Mouse (Mus musculus) adipocyte (in vitro differentiated cells): ENCODE measurements around the gene Rnf17.
A peak's percentile ranks its signal among the peaks of the same experiment; 100 is the strongest.

Experiments used
- DNase-seq: peaks from one replicate; pipeline ENCODE4 v3.0.0-alpha.2; 2016; ENCODE audit warnings: low spot score

Gene Rnf17

DNA sequence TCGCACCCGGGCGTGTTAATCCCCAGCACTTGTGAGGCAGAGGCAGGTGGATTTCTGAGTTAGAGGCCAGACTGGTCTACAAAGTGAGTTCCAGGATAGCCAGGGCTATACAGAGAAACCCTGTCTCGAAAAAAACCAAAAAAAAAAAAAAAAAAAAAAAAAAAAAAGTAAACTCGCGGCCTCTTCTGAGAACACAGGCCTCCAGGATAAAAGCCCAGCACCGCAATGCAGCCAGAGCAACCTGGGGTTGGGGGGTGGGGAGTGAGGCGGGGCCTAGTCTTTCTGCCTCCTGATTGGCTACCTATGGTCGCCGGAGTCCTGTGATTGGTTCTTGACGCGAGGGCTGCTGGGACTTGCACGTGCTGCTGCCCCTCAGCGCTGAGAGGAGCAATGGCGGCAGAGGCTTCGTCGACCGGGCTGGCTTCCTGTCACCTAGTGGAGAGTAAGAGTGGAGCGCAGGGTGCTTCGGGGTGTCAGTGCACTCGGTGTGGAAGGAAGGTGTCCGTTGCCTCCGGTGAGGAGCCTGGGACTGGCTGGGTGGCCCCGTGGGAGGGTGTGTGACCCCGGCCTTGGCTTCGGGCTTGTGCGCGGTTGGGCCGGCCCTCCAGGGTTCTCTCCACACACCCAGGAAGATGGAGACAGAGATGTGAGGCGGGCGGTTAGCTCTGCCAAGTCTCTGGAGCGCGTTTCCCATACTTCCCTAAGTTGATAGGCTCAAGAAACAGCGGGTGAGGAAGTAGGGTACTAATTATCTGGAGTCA lies at the start of gene Rnf17:
Rnf17 (plus strand) TSS at position 271 of the 761 bp plus-strand sequence.
- DNase-seq: no peak

DNA sequence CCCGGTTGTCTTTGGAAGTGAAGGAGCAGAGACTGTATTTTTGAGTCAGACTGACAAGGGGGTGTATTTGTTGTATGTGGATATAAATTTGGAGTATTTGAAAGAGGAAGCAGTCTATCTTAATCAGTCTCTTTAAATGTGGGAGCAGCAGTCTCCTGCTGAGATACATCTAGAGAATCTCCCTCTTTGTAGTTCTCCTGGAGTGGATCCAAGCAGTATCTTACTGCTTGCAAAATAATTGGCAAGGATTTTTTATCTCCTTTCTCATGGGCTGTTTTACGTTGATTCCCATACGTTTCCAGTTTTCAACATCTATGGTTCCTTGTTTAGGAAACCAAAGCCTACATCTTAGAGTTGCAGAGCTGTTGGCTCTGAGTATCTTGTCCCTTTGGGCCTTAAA lies 47.6 kb upstream of the Rnf17 start:
- DNase-seq: no peak

DNA sequence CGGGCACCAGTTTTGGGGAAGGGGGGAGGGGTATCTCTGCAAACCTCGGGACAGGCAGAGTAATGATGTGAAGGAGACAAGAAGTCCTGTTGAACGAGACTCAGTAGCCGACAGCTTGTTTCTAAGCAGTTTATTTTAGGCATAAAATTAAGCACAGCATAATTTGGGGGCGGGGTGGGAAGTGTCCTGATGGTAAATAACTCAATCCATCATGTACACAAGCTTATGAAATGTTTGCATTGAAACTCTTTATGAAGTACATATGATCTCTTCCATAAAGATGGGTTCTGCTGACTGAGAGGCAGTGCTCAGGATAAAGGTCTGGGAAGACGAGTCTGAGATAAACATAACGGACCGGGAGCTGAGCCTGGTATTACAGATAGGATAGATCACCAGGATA lies 47.0 kb upstream of the Rnf17 start:
- no peak for DNase-seq

DNA sequence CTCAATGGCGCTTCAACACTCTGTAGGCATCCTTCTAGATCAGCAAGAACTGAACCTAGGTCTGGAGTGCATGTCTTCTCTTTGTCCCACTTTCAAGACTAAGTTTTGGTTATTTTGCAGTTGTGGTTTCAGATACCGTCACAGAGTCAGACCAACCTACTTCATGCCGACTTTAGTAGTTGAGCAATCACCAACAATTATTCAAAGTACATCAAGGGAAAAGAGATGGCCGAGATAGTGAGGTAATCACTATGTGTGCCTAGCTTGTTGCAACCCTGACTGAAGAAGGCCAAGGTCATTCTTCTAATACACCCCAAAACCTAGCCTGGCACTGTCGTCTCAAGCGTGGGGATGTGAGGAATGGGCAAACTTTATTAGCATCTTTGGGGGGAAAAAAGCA lies 46.2 kb upstream of the Rnf17 start:
- no peak for DNase-seq

DNA sequence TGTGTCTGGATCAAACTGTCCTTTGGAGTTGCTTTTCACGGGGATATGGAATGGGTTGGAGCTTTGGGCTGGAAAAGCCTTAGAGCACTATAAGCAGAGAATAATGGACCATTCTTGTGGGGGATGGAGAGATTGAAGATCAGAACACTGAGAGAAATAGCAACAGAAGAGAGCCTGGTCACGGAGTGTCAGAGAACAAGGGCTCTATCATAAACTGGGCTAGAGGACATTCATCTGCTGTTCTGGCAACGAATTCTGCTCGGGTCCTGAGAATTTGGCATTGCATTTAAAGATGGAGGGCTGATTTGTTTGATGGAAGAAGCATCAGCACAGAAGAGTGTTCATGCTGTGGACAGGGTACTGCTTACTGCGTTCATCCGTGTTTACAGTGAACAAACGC lies 44.0 kb upstream of the Rnf17 start:
- no peak for DNase-seq

DNA sequence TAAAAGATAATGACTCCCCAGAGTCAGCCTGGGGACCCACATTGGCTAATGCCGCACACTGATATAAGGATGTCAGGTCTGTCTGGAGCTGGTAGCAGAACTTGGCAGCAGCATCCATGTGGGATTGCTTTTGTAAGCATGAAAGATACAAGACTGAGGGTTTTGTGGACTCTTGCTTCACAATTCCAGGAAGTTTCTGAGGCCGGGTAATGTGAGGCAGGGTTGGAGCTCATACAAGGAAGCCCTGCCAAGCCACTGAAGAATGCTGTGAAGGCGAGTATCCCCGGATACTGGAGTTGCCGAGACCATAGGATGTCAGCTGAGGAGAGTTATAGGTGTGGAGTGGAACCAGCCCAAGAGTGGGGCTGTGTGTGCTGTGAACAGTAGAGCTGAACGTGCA lies 43.2 kb upstream of the Rnf17 start:
- DNase-seq: no peak

DNA sequence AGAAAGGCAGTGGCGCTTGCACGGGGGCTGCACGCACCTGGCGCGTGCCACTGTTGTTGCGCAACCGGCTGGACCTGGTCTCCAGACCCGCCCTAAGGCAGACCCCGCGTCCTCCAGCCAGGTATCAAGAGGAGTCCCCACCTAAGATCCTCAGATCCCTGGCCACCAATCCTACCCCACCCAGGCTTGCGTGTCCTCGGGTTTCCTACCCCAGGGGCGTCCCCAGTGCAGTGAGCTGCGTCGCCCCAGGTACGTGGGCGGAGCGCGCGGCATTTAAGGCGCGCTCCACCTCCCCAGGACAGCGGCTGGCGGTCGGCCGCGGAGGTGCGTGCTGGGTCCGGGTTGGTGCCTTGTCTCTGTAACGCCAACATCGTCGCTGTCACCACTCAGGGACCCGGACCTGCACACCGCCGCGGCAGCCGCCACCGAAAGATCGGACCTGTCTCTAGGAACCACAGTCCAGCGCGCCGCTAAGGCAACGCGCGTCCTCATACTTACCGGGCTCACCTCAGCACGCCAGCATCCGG lies 37.6 kb upstream of the Rnf17 start, which contains the start of gene Atp12a:
Atp12a (plus strand) TSS at position 358 of the 527 bp plus-strand sequence.
- DNase-seq: no peak

DNA sequence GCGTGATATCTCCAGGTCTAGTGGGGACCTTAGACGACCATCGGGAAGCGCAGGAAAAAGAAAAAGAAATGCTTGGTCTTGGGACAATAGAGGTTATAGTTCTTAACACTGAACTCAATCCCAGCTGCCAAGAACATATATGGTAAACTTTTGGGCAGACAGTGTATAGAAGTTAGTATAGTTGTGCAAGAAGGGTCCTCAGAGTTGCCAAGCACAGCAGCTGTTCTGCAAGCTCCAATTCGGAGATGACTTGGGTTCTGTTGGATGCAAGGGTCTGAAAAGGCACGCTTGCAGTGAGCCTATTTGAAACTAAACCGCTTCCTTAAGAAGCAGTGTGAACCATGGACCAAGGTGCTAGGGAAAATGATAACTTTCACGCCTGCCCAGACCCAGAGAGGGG lies 37.1 kb upstream of the Rnf17 start:
- no peak for DNase-seq

DNA sequence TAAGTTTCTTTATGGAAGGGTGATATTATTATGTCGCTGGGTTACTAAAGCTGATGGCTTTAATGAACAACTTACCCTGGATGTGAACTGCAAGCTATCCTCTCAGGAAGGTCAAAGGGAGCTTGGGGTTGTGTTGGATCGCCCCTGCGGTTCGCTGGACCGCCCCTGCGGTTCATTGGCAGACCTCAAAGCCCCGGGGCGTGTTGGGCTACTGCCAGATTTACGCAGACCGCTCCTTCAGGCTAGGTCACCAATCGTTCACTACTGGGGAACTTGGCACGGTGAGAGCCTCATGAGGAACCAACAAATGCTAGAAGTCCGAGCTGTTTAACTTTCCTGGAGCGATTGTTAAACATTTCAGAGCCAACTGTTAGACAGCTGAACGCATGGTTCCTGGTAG lies 35.7 kb upstream of the Rnf17 start:
- DNase-seq: no peak

DNA sequence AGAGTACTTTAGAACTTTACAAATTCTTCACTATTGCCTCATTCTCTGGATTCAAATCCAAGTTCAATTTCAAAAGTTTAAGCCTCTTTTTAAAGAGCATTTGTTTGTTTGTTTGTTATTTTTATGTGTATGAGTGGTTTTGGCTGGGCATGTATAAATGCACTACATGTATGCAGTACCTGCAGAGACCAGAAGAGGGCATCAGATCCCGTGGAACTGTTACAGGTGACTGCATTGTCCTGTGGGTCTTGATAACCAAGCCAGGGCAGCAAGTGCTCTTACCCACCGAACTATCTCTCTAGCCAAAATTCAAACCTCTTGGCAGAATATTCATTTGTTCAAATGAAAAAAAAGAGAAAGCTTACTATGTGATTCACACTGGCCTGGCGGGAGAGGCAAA lies 33.5 kb upstream of the Rnf17 start:
- no peak for DNase-seq

DNA sequence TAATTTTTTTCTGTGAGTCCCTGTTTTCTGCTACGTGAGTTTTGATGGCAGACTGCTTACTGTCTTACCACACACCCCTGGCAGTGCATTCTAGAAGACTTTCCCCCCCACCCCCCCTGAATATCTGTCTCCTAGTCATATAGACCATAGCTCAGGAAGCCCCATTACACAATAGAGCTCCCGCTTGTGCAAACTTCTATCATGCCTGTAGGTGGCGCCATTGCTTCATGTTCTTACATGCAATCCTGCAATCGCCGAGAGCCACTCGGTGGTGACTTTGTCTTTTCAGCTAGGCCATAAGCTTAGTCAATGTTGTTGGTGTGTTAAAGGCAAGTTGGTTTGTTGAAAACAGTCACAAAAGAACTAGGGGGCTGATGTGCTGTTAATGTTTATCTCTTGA lies 26.6 kb upstream of the Rnf17 start:
- peak; percentile 76 for DNase-seq

DNA sequence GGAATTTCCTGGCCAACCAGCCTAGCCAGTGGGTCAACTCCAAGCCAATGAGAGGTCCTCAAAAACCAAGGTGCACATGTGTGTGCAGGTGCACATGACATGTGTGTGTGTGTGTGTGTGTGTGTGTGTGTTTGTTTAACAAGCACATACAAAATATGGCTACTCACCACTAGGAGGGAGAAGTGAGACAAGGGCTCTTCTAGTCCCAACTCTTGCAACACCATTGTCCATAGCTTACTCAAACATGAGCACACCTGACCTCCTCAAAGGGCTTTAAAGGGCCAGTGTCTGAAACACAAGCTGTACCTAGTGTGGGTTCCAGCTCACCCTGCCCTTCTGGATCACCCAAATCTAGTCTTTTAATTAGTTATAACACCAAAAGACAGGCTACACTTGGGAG lies 24.6 kb upstream of the Rnf17 start:
- no peak for DNase-seq

DNA sequence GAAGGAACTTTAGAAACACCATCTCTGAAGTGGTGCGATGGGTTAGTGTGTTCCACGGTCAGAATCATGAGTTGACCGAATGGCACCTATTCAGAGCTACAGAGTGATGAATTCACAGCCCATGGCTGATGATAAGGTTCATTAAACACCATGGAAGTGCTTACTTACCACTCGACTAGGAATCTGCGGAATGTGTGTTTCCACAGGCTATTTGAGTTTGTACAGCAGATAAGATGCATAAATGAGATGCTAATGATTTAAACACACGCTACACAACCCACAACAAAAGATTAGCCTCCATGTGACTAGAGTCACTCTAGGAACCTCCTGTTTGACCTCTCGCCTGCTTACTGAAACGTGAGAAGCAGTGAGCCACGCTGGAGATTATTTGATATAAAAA lies 23.0 kb upstream of the Rnf17 start:
- no peak for DNase-seq

DNA sequence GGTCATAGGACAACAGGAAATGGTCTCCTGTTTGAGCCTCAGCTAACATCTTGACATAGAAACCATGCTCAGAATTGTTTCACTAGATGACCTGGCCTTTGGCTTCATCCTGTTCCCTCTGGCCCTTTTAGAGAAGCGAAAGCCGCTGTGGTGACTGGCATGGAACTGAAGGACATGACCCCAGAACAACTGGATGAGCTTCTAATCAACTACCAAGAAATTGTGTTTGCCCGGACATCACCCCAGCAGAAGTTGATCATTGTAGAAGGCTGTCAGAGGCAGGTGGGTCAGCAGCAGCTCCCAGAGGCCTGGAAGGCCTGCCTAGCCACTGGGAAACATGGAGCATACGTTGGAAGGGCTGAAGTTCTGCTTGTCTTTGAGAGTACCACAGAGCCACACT lies 20.0 kb upstream of the Rnf17 start:
- no peak for DNase-seq

DNA sequence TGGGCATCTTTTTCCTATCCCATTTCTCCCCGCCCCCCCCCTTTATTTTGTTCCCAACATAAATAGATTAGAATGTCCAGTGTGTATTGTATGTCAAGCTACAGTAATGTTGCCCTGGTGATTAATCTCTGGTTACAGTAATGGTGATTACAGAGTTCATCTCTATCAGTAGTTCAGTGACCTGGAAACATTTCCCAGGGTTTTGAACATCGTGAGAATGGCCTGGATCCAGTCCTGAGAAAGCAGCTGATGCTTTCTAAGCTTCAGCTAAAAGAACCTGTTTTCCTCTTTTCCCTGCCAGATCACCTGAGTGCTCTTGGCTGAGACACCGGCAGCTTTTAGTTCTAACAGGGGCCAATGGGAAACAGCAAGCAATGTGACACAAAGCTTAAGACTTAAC lies 12.1 kb upstream of the Rnf17 start:
- no peak for DNase-seq

DNA sequence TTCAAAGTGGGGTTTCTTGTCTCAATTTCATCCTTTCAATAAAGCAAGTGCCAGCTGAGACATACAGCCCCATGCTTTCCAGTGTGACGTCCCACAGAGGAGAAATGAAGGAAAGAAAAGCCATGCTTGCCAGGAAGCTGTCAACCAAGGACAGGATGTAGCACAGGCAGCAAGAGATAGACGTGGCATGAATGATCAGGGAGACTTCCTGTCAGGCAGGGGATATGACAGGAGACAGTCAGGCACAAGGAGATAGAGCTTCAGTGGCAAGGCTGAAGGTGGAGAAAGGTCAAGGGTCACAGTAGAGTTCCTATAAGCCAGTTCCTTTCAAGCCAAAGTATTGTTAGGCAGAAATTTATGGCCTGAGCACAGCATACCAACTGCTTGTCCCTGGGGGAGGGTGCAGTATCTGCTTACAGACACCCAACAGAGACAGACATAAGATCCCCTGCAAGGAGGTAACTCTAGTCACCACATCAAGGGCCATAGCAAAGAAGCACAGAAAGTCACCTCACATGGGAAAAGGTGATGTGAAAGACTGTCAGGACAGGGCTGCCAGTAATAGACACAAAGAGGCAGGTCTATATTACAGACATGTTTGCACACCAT lies 8.6 kb upstream of the Rnf17 start:
- DNase-seq: no peak

DNA sequence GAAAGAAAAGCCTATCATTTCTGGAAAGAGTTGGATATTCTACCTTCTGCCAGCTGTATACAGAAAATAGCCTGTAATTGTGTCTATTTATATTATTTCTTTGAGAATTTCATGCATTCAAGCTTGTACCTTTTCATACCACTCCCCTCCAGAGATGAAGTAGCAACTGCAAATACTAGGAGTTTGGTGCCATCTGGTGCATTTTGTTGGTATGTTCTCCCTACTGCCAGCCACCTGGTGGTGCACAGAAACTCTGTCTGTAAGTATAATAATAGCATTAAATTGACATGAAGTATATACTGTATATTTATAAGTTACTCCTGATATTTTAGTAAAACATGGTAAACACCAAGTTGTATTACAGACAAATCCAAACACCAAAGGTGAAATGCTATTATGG lies 4.4 kb upstream of the Rnf17 start:
- DNase-seq: peak; percentile 2

DNA sequence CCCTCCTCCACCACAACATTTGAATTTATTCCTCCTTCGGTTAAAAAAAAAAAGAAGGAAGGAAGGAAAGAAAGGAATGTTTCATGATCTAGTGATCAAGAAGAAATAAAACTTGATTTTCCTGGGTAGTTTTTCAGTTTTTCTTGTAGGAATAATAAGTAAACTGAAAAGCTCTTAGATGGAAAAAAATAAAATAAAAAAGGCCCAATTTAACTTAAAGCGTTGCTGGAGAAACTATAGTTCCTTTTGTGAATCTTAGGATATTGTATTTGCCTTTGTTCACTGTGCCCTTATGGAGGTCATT lies 643 bp downstream of the Rnf17 start:
- DNase-seq: no peak

DNA sequence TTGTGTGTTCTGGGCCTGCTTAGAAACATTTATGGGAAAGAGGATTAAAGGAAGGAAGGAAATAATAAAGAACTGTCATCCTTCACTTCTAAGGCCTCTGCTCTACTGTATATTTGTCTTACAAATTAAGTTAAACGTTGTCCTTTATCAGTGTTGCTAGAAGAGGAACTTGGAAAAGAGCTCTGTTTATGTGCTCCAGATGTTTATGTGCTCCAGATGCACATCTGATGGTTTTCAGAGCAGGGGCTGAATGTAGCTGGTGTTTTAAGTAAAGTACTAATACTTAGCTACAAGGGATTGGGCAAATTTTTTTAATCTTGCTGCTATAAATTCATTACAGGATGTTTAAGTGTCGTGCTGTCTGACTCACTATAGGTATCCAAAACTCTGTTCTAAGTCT lies 59.7 kb downstream of the Rnf17 start:
- no peak for DNase-seq

DNA sequence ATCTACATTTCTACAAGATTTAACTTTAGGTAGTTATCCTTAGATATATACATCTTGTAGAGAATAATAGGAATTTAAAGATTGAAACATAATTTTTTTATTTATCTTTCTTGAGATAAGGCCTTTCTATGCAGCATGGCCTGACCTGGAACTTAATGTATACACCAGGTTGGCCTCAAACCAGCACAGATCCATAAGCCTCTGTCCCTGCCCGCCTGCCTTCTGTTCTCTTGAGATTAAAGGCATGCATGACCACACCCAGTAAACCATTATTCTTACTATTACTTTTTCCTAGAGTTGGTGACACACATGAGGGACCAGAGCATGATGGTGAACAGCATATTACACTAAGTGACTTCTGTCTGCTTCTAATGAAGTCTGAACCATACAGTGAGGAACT lies 60.3 kb downstream of the Rnf17 start:
- DNase-seq: no peak

DNA sequence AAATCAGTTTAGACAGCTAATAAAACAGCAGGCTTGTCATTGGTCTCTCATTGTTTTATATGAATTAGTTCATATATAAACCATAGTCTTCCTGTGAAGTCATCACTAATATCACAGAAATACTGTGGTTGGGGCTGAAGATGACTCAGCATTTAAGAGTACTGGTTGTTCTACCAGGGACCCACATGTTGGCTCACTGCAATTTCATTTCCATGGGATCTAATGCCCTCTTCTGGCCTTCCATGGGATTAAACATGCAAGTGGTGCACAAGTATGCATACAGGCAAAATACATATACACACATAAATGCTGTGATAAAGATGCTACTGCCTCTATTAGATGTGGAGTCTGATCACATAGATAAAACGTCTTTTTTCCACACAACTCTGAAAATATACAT lies 65.8 kb downstream of the Rnf17 start:
- no peak for DNase-seq

DNA sequence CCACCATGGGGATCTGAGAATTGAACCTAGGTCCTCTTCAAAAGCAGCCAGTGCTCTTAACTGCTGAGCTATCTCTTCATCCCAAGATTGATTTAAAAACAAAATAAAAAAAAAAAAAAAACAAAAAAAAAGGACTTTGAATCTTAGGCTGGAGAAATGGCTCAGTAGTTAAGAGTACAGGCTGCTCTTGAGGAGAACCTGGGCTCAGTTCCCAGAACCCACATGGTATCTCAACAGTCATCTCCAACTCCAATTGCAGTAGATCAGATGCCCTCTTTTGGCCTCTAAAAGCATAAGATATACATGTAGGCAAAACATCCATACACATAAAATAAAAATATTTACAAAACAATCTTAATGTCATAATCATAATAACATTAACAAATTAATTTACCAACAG lies 87.4 kb downstream of the Rnf17 start:
- DNase-seq: no peak

DNA sequence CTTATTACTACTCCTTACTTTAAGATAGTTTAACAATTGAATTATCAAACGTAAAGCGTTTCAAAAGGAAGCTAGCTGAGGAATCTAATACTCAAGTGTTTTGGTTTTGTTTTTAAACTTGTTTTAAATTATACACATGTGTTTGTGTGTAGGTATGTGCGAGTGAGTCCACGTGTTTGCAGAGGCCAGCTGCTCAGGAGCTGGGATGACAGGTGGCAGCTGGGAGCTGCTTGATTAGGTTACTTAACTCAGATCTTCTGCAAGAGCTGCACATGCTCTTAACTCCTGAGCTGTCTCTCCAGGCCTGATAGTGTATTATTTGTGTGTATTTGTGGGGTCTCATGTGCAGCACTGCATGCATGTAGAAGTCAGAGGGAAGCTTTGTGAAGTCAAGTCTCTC lies 100.0 kb downstream of the Rnf17 start:
- DNase-seq: no peak

DNA sequence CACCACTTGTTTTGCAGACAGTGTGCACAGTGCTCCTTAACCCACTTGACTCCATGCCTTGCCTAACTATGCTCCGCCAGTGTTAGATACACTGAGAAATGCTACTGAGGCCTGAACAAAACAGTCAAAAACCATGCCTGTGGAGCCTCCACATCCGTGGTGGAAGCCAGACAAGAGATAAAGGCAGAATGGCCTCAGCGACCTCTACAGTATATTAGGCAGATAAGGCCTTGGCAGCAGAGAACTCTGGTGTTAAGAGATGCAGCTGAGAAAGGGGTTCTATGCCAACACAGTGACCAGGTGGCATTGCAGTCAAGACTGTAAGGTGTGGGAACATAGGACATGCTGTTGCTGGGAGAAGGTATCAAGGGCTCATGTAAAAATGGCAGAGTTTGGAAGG lies 104.4 kb downstream of the Rnf17 start:
- DNase-seq: no peak
